Mouse (Mus musculus): ENCODE measurements around the gene Lrp5.

GRCm38 (mm10) chr19:3556169-3556827, 130.1 kb downstream of the Lrp5 start:
- TF ChIP-seq GATA1 (IDR thresholded peaks at IDR 0.05; ENCODE audit: low read length) = no peak
- no peak for TF ChIP-seq TAL1 (IDR thresholded peaks at IDR 0.05; ENCODE audit: low read length)
